In the genomic region with DNA sequence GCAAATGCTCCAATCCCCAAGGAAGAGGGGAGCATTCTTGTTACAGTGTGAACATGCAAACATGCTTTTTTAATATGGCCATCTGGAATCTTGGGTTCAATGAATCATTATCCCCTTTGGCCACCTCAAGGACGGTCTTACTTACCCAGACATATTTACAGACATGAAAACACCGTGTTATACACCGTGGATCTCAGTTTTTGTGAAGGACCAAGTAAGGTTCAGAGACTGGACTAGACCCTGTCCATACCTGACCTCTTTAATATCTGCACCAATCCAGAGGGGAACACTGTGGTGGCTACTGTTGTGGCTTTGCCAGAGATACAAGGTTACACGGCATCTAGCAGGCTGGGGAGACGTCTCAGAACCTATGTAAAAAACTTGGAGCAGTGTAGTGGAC, we compare ENCODE assay signal across 11 mouse cellular contexts.
"Had no signal": no experiment of that assay in that cellular context is flagged by ENCODE, and none has a peak within 500 bp of the region (broad histone marks: within the 10 kb centered on the region; RNA-seq: fewer than 3 reads in every experiment).

No protein-coding gene starts in this region.

- H3K4me2 ChIP-seq: limb, embryonic 12.5 days; lung, embryonic 15.5 days had no signal

- DNase-seq: kidney, adult 11 months; kidney, postnatal 36 days; midbrain, embryonic 14.5 days; right cerebral cortex, adult 18-20 months; right cerebral cortex, postnatal 25 days; thymus, postnatal 4 days had no signal

- H3K27ac ChIP-seq: kidney, postnatal 0 days; limb, embryonic 12.5 days; lung, embryonic 15.5 days; neural tube, embryonic 15.5 days had no signal

- H3K27me3 ChIP-seq: neural tube, embryonic 15.5 days had no signal

- H3K9ac ChIP-seq: limb, embryonic 12.5 days; lung, embryonic 15.5 days; neural tube, embryonic 15.5 days had no signal

- H3K9me3 ChIP-seq: limb, embryonic 12.5 days; lung, embryonic 15.5 days; neural tube, embryonic 15.5 days had no signal

- H3K4me3 ChIP-seq: limb, embryonic 12.5 days; lung, embryonic 15.5 days; myocyte; neural tube, embryonic 15.5 days had no signal

- H3K36me3 ChIP-seq: limb, embryonic 12.5 days; lung, embryonic 15.5 days; neural tube, embryonic 15.5 days had no signal
